Mouse (Mus musculus): ENCODE measurements around the gene Atp13a3. TPM values are rescaled to one million over a fixed set of nuclear protein-coding genes. Genes with fewer than 3 reads are reported as not detected.

Gene Atp13a3
- total RNA-seq, 2 experiments from 2014 or later = 38.2 to 64.9 TPM

GRCm38 (mm10) chr16:30285701-30286100, 120.1 kb downstream of the Atp13a3 start:
- no peak for ATAC-seq (replicated peaks; ENCODE audit: low FRiP score, poor library complexity, severe bottlenecking)

- ATAC-seq (replicated peaks; ENCODE audit: low FRiP score, poor library complexity, severe bottlenecking) = no peak
These were observed 121.9 kb downstream of the Atp13a3 start for GRCm38 (mm10) chr16:30283743-30284337.

- no peak for ATAC-seq (replicated peaks; ENCODE audit: low FRiP score, poor library complexity, severe bottlenecking)
These were observed 122.8 kb downstream of the Atp13a3 start, which contains the start of gene Lrrc15 for GRCm38 (mm10) chr16:30282844-30283495. Lrrc15 (minus strand) TSS chr16:30283256.

- no peak for ATAC-seq (replicated peaks; ENCODE audit: low FRiP score, poor library complexity, severe bottlenecking)
These were observed 125.0 kb downstream of the Atp13a3 start for GRCm38 (mm10) chr16:30280676-30281297.

- no peak for ATAC-seq (replicated peaks; ENCODE audit: low FRiP score, poor library complexity, severe bottlenecking)
These were observed 127.4 kb downstream of the Atp13a3 start for GRCm38 (mm10) chr16:30278406-30278805.

GRCm38 (mm10) chr16:30275558-30276340, 130.0 kb downstream of the Atp13a3 start:
- ATAC-seq (replicated peaks; ENCODE audit: low FRiP score, poor library complexity, severe bottlenecking) = no peak

DNA sequence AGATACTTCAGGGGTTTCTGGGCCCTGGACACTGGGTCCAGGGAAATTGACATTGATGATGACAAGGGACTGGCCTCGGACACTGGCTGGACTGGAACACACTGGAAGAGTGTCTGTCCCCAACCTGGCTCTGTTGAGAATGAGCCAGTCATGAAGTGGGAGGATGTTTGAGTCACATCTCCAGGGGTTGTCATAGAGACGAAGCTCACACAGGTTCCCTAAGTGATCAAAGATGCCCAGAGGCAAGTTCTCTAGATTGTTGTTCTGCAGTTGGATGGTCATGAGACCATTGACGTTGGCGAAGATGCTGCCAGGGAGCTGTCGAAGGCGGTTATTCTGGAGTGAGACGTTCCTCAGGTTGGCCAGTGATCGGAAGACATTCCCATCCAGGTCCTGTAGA, 132.7 kb downstream of the Atp13a3 start:
- no peak for ATAC-seq (replicated peaks; ENCODE audit: low FRiP score, poor library complexity, severe bottlenecking)

DNA sequence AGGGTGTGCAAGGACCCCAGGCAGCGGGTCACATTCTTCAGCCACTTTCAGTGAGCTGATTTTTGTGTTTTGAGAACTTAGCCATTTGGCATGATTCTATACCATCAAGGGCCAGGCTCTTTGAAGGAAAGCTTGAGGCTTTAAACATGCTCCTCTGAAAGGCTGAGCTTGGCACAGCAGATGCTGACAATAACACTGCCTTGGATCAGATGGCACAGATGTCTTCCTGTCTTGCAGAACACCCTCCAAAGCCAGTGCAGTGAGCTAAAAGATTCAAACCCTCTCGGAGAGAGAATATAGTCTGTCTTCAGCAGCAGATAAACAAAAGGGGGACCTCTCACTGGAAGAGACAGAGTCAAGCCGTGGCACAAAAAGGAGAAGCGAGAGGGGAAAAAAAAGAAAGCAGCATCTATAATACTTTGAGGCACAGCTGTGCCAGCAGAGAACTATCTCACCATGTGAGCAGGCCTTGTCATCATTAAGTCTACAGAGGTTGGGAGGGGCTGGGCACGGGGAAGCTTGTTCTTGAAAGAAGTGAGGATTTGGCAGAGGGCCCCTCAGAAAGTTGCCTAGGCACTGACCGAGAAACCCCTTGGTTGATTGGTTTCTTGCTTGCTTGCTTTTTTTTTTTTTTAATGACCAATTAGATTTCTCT, 133.7 kb downstream of the Atp13a3 start:
- no peak for ATAC-seq (replicated peaks; ENCODE audit: low FRiP score, poor library complexity, severe bottlenecking)

- ATAC-seq (replicated peaks; ENCODE audit: low FRiP score, poor library complexity, severe bottlenecking) = no peak
These were observed 134.5 kb downstream of the Atp13a3 start for GRCm38 (mm10) chr16:30271223-30271761.

- no peak for ATAC-seq (replicated peaks; ENCODE audit: low FRiP score, poor library complexity, severe bottlenecking)
These were observed 138.4 kb downstream of the Atp13a3 start, which contains the start of gene Cpn2 for GRCm38 (mm10) chr16:30267359-30267758. Cpn2 (minus strand) TSS chr16:30267499.

DNA sequence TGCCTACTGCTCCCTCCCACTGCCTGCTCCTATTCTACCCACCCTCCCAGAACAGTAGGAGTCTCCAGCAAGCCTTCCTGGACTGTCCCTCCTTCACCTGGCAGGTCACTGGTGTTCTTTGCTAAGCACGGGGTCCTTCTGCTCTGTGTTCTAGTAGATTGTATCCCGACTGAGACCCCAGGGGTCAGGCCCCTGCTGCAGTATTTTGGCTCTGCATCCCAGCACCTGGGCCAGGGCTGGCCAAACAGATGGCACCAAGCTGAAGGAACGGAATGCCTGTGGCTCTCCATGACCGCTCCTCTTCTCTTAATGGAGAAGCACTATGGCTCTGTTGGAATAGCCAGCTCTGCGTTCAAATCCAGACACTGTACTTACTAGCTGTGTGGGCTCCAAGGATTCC, 139.2 kb downstream of the Atp13a3 start:
- no peak for ATAC-seq (replicated peaks; ENCODE audit: low FRiP score, poor library complexity, severe bottlenecking)

GRCm38 (mm10) chr16:30265611-30266010, 140.2 kb downstream of the Atp13a3 start:
- no peak for ATAC-seq (replicated peaks; ENCODE audit: low FRiP score, poor library complexity, severe bottlenecking)

DNA sequence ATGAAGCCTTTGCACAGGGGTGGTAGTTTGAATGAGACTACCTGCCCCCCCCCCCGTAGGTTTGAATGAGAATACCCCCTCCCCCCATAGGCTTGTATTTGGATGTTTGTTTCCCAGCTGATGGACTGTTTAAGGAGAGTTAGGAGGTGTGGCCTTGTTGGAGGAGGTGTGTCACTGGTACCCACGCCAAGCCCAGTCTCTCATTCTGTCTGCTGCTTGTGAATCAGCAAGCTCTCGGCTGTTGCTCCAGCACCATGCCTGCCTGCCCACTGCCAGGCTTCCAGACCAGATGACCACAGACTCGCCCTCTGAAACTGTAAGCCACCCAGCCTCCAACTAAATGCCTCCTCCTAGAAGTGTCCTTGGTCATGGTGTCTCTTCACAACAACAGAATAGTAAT, 142.6 kb downstream of the Atp13a3 start:
- no peak for ATAC-seq (replicated peaks; ENCODE audit: low FRiP score, poor library complexity, severe bottlenecking)

- ATAC-seq (replicated peaks; ENCODE audit: low FRiP score, poor library complexity, severe bottlenecking) = peak; percentile 77; the same call in 1 of the 2 replicates
These were observed 143.1 kb downstream of the Atp13a3 start for GRCm38 (mm10) chr16:30262664-30263063.

Other genes with a start within 250 kb of the Atp13a3 start
- not detected in 2 replicates for gene Cpn2, start 138.5 kb downstream of the Atp13a3 start, total RNA-seq (2015; ENCODE audit: low replicate concordance)
- gene Cpn2, start 138.5 kb downstream of the Atp13a3 start, total RNA-seq (2017; ENCODE audit: low replicate concordance) = not detected in 2 replicates
- not detected in 2 replicates for gene Lrrc15, start 122.7 kb downstream of the Atp13a3 start, total RNA-seq (2015; ENCODE audit: low replicate concordance)
- 0.09 TPM in 1 of 2 replicates, not detected in the other for gene Lrrc15, start 122.7 kb downstream of the Atp13a3 start, total RNA-seq (2017; ENCODE audit: low replicate concordance)
- 1.0 TPM in 1 of 2 replicates, not detected in the other for gene Gp5, start 95.2 kb downstream of the Atp13a3 start, total RNA-seq (2015; ENCODE audit: low replicate concordance)
- gene Gp5, start 95.2 kb downstream of the Atp13a3 start, total RNA-seq (2017; ENCODE audit: low replicate concordance) = 0.77 and 2.1 TPM in 2 replicates
- gene Tmem44, start 144.9 kb upstream of the Atp13a3 start, total RNA-seq (2015; ENCODE audit: low replicate concordance) = 0.21 TPM in 1 of 2 replicates, not detected in the other
- gene Tmem44, start 144.9 kb upstream of the Atp13a3 start, total RNA-seq (2017; ENCODE audit: low replicate concordance) = 0.70 and 0.77 TPM in 2 replicates
- gene Lsg1, start 181.6 kb upstream of the Atp13a3 start, total RNA-seq (2015; ENCODE audit: low replicate concordance) = 9.2 and 11.5 TPM in 2 replicates
- 18.0 and 36.7 TPM in 2 replicates for gene Lsg1, start 181.6 kb upstream of the Atp13a3 start, total RNA-seq (2017; ENCODE audit: low replicate concordance)
- 0.58 and 0.63 TPM in 2 replicates for gene Fam43a, start 193.7 kb upstream of the Atp13a3 start, total RNA-seq (2015; ENCODE audit: low replicate concordance)
- 0.84 and 1.4 TPM in 2 replicates for gene Fam43a, start 193.7 kb upstream of the Atp13a3 start, total RNA-seq (2017; ENCODE audit: low replicate concordance)

All from erythroblast, adult 5-6 weeks (primary cell).